Mouse (Mus musculus): Measurements from ENCODE around the gene Ddx31. TPM values are rescaled to one million over a fixed set of nuclear protein-coding genes. Genes with fewer than 3 reads are reported as not detected.

Ddx31 gene
- polyA plus RNA-seq, 1 experiment = 3.1 TPM

DNA sequence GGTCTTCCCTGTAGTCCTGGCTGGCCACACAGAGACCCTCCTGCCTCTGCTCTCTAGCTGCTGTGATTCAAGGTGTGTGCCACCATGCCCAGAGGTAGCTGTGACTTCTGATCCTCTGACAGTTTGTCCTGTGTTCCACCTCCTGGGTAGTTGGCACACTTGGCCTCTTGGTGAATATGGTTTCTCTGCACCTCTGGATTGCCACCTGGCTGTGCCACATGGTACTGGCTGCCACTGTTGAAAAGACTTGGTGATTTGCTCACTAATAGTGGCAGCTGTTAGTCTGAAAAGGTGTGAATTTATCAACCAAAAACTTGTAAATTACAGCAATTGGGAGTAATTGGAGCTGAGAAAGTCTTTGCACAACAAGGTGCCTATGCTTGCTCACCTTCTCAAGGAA is 23.7 kb downstream of the Ddx31 start:
- DNase-seq (ENCODE audit: low read depth) = no peak

DNA sequence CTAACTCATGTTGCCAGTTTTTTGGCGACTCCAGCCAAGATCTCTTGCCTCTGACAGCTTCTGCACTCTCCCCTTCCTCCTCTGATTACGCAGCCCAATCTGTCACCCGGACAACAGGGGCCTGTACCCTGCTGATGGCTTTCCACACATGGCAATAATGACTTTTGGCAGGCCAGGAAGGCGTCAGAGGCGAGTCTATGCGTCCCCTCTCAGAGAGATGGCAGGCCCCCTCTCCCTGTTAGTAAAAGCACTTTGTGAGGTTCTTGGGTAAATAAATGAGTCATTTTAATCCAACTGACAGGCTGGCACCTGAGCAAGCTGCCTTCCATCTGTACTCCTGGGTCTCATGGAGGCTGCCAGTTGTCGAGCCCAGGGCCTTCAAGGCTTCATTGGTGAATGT is 27.3 kb downstream of the Ddx31 start:
- DNase-seq (ENCODE audit: low read depth) = no peak

DNA sequence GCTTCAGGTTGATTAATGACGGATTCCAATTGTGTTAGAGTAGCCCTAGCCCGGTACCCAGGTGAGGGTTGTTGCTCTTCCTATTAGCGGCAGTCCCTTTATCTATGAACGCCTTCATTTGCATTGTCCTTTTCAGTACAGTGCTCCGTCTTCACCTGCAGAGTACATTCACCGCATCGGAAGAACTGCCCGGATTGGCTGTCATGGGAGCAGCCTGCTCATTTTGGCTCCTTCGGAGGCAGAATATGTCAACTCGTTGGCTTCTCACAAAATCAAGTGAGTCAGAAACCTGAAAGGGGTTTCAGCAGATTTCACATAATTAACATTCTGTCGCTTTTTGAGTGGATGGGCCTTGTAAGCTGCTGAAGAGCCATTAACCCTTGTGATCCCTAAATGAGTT is 35.3 kb downstream of the Ddx31 start:
- DNase-seq (ENCODE audit: low read depth) = no peak

DNA sequence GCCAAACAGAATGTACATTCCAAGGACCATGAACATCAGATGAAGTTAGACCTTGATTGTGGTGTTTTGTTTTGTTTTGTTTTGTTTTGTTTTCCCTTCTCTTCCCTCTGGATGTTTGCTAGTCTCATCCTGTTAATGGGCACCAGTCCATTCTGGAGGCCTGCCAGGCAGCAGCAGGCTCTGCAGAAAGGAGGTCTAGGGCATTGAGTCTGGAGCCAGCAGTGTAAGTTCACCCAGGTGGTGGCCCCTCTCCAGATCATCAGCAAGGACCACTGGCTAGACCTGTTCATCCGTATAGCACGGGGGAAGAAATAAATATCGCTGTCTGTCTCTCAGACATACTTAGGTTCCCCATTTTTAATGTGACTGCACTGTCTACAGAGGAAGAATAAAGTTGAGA is 41.1 kb downstream of the Ddx31 start:
- DNase-seq (ENCODE audit: low read depth) = no peak

DNA sequence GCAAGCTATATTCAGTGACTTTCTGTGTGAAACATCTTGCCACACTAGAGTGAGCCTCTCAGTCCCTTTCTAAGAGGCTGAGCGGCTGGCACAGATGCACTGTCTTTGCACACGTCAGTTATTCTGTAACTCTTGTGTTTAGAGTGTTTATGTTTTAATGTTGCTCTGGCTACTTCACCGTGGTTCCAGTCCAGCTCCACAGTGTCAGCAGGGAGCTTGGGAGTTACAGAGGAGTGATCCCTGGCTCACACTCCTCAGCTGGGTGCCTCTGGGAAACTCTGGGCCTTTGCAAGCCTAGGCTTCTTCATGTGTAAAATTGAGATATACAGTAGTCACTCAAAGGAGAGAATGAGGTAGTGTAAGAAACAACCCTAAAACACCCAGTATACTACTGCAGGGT is 41.8 kb downstream of the Ddx31 start:
- DNase-seq (ENCODE audit: low read depth) = no peak

DNA sequence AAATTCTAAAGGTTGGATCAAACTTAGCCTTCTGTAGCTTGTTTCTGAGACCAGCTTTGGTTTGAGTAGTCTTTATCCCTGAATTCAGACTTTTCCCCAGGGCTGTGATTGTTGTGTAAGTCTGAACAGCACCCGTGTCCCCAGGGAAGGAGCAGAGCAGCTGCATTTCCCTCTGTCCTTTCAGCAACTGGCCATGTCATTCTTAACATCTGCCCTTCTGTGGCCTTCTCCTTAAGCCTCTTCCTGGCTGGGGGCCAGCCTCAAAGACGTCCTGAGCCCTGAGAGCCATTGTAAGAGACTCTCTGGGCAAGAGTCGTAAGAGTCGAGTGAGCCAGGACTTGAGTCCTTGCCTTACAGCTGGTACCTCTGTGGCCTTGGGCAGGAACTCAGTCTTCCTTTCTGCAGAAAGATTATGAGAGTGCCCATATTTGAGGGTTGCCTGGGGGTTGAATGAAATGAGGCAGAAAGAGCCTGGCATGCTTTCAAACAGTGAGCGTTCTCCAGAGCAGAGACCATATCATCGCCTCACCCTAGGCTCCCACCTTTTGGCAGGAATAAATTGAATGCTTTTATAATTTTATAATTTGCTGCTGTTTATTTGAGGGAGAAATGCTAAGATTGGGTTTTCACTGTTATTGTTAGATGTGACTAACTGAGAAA is 42.8 kb downstream of the Ddx31 start:
- no peak for DNase-seq (ENCODE audit: low read depth)

DNA sequence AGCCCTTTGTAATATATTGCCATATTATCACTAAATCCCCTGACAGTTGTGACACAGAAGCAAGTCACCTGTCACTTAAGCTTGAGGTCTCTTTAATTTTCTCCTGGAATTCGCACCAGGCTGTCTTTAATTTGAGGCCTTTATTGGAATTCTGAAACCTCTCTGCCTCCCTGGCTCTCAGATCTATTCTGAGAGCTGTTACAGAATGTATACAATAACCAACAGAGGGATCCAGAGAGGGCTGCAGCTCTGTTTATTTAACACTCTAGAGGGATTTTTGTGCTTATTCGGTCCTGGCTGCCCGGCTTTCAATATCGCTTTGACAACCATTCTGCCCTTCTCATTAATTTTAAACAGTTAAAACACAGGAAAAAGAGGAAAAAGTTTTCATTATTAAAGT is 44.7 kb downstream of the Ddx31 start:
- no peak for DNase-seq (ENCODE audit: low read depth)

DNA sequence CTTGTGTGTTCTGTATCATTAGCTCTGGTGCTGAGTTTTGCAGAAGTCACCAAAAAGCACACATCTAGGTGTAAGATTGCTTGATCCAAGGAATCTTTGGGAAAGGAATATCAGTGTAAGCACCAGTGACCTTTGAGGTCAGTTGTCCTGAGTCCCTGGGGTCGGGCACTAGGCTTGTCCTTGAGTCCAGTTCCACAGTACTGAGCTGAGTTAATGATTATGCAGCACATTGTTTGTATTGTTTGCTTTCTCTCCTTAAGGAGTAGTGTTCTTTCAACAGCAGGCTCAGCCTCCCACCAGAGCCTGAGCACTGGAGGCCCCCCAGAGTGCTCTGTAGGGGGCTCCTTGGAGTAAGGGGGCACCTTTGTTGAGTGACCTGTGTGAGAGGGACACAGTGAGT is 52.6 kb downstream of the Ddx31 start:
- no peak for DNase-seq (ENCODE audit: low read depth)

DNA sequence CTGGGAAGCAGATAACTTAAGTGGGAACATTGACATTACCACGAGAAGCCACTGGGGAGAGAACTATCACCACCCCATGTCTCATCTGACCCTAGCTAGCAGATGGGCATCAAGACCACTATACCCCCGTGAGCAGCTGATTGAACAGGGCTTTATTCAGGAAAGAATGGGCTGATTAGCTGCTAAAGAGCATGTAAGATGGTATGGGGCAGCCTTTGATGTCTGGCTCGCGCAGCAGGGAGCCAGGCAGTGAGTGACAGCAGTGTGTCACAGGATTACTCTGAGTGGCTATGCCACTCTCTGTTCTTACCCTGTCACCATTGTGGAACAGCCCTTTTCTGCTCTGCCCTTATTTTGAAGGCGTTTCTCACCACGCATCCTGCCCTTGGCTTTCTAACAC is 53.3 kb downstream of the Ddx31 start:
- no peak for DNase-seq (ENCODE audit: low read depth)

DNA sequence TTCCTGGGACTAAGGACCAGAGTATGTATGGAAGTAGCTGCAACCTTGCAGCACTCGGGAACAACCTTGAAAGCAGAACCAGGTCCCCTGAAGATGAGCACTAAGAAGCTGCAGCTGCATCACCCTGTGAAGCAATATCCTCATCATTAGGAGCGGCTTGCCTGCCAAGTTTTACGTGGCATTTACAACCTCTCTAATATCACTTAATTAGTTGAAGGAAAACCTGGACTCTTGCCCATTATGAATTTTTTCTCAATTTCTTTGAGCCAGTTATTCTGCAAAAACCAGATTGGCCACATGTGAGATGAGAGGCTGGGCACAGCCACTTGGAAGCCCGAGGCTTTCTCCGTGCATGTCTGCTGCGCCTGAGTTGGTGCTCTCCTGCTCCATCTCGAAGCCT is 55.7 kb downstream of the Ddx31 start:
- DNase-seq (ENCODE audit: low read depth) = no peak

DNA sequence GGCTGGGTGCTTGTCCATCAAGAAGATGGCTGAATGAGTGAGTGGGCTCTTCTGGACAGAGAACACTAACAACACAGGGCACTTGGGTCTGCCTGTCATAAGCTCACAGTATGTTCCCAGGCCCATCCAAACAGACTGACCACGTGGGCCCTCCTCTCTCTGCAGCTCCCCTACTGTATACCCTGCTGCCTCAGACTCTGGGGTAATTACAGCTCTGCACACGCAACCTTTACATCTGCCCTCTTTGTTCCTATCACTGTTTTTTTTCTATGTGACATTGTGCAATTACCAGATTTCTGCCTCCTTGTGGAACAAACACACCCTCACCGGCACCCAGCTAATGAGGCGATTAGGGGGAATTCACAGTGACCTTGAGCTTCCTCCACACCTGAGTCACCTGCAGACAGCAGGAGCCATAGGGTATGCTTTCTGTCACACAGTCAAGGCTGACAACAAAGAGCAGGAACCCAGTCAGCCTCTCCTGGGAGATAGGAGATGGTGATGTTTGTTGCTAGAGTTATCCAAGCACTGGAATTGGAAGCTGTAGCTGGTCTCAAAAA is 57.2 kb downstream of the Ddx31 start:
- DNase-seq (ENCODE audit: low read depth) = no peak

DNA sequence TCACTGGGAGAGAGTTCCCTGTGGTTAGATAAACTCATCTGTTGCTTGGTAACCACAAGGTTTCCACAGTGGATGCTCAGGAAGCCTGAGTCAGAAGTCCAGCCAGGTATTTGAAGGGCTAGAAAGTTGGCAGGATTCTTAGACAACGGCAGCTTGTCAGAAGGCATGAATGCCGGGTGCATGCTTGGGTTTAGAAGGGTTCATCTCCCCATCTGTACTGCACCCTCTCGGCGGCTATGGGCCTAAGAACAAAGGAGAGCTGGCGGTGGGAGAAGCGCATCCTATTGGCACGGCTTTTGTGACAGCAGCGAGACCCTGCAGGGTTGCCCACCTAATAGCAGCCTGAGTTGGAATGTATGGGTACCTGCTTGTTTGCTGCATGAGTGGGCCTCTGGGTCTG is 62.1 kb downstream of the Ddx31 start:
- no peak for DNase-seq (ENCODE audit: low read depth)

DNA sequence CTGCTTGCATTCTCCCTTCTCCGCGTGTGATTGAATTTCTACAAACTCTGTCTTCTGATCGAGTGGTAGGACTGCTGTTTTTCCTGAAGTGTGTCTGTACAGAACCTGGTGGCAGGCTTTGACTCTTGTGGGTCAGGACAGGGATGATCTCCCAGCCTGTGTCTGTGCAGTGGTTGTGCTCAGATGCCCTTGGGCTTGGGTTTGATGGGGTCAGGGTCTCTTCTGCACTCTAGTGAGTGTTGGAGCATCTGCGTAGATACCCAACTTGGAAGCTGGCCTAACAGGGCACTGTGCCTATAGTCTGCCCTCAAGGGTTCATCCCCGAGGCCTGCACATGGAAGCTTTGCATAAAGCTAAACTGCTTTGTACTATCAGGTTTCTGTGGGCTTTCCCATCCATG is 63.7 kb downstream of the Ddx31 start:
- DNase-seq (ENCODE audit: low read depth) = no peak

DNA sequence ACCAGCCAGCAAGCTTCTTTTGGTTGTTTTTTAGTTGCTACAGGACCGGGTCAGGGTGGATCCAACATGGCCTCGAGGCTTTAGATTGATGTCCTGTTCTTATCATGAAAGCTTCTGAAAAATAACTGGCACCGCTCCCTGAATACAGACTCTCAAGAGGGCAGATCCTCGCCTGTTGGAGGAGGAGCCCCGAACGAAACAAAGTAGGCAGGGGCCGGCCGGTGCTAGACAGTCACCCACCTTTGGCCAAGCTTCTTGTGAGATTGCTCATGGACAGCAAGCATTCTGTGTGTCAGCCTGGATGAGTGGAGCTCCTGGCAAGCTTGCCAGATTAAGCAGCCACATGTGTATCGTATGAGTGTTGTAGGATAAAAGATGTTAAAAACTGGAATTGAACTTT is 64.6 kb downstream of the Ddx31 start:
- DNase-seq (ENCODE audit: low read depth) = no peak

DNA sequence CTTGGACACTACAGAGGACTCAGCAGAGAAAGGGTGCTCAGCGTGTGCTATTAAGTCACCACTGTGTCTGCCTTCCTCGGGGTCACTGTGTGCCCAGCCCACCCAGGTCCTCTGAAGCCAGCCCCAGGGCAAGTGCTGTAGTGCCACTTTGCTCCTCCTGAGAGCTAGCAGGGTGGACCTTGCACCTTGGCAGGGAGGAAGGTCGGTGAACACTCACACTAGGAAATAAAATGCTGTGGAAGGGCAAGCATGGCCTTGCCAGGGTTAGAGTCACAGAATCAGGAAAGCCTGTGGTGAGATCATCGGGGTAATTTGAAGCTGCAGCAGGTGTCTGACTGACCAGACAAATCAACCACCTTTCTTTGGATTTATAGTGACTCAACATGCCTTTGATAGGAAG is 65.4 kb downstream of the Ddx31 start:
- DNase-seq (ENCODE audit: low read depth) = no peak

DNA sequence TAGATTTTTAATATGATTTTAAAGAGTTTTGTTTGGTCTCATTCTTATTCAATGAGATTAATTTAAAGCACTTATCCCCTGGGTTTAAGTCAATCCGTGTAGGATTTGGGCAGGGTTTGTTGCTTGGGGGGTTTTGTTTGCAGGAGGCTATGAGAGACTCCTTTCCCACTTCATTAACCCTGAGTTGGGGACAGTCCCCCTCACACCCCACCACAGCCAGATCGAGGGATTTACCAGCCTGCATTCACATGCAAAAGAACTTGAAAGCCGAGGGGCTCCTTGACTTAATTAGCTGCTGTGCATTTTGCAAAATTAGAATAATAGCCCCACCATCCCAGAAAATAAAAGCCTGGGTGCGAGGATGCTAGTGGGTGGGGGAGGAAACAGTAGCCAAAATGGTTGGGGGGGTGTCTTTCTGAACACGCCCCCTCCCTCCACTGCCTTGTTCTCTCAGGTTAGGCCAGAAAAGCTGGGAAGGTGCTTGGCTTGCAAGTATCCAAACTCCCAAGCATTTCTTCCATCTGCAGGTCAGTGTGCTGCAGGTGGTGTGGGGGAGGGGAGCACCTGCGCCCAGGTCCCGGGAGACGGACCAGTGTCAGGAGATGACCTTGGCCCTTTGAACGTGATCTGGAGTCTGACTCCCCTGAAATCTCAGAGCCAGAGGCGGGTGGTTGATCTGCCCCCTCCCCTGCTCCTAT is 67.6 kb downstream of the Ddx31 start:
- no peak for DNase-seq (ENCODE audit: low read depth)

DNA sequence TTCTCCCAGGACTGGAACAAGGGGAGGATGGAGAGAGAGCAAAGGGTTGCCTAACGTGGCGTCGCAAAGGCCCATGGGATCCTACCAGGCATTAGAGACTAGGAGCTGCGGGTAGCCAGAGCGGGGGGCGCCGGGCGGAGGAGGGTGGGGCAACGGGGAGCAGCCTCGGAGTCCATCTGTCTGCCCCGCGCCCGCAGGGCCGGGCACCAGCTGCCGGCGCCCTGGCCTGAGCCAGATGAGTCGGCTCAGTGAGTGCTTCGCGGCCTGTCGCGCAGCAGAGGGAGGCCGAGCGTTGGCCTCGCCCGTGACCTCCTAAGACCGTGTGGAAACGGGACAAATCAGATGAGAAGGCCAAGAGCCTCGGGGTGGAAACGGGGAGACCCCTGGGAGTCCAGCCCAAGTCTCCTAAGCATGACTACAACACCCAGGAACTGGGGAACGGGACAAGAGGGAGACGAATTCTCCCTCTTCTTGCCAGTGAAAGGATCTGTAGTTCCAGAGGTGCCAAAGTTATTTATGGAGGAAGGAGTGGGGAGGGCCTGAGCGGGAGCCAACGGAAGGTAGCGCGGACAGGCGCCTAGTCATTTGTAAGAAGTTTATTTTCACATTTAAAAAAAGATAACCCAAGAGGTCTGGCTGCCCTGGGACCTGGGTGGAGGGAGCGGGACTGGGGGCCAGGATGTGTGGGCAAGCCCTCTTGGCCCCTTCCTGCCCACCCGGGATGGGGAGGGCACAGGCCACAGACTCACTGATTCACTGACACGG is 68.4 kb downstream of the Ddx31 start:
- no peak for DNase-seq (ENCODE audit: low read depth)

DNA sequence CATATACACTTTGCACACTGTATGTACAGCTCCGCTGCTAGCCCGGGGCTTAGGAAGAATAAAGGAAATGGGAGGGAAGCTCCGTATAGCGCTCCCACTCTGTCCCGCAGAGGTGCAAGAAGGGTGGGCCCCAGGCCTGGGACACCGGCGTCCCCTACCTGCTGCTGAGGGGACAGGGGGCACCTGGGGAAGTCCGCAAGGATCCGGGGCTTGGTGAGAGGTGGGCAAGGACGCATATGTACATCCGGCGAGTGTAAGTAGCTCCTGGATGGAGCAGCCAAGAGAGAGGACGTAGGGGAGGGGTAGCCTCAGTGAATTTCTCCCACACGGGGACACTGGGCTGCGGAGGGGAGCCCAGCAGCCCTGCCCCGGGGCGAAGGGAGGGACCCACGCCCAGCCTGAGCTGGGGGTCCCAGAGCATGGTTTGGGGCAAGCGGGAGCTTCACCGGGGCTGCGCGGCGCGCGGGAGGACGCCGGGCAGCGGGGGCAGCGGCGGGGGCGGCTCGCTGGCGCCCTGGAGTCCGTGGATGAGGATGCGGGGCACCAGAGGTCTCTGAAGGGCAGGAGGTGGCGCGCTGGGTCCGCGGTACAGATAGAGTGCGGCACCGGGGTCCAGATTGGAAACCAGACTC is 69.1 kb downstream of the Ddx31 start:
- DNase-seq (ENCODE audit: low read depth) = no peak

DNA sequence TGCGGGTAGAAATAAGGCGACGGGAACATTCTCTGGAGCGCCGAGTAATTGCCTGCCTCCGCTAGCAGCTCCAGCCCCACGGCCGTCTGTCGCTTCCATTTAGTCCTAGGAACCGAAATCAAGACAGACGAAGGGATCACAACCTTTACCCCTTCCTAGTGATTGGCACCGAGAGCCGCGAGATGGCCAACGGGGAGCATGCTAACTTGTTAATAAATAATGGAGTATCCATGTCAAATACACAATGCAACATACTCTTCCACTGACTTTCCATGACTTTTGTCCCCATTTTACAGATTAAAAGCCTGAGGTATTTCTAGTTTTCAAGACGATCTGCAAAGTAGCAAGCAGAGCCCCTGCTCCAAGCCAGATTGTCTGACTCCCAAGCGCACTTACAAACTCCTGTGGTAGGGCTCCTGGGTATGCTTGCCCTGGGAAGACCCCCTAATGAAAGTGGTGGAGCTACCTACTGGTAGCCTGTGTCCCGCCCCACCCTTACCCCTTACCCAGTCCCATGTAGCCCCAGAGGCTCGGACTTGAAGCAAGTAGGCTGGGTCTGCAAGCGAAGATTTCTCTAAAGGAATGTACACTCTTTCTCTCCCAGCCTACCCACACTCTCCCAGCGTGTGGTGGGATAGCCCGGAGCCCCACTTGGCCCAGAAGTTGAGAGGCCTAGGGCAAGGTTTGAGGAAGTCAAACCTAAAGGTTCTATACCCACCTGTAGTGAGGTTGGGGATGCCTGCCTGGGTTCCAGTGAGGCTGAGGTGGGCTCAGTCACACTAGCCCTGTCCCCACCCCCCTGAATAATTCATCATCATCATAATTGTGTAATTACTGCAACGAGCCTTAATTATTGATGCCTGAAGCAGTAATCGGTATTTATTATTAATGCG is 69.9 kb downstream of the Ddx31 start:
- no peak for DNase-seq (ENCODE audit: low read depth)

DNA sequence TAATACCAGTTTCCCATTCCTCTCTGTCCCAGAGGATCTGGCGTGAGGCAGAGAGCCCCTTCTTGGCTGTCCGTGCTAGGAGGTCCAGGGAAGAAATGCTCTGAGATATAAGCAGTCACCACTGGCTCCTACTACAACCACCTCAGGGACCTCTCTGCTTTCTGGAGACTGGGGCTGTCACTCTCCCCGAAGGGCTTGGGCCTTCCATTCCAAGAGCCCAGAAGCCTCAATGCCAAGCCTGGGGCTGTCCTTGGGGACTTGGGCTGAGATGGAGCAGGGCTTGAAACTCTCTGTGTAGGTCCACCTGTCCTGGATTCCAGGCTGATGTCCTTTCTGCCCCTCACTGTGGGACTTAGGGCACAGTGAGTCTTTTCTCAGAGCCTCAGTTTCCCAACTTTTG is 70.7 kb downstream of the Ddx31 start:
- DNase-seq (ENCODE audit: low read depth) = no peak

DNA sequence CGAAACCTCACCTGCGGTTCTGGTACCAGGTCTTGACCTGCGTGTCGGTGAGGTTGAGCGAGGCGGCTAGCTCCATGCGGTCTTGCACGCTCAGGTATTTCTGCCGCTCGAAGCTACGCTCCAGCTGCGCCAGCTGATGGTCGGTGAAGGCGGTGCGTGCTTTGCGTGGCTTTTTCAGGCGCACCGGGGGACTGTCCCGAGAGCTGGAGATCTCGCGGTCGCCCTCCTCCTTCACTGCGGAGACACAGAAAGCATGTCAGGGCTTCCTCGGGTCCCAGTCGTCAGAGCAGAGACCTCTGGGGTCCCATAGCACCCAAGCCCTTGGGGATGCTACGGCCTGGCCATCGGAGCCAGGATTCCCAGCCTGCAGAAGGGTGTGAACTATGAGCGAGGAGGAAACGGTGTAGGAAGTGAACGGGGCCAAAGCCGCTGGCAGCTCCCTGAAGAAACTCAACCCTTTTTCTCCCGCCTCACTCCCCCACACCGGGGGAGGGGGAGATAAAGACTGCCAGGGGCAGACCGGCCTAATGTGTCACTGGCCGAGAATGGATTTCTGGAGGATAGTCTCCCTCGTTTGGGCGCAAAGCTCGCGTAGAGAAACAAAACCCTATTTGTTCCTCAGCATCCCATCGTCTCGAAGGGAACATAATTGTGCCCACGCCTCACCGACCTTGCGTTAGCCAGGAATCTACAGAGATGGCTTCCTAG is 71.3 kb downstream of the Ddx31 start:
- no peak for DNase-seq (ENCODE audit: low read depth)
